Mouse (Mus musculus) lung, embryonic 16.5 days (tissue): ENCODE data around the gene Prm1. TPM values are rescaled to one million over a fixed set of nuclear protein-coding genes. Genes with fewer than 3 reads are reported as not detected.
A peak's percentile ranks its signal among the peaks of the same experiment; 100 is the strongest.

ENCODE experiments used
- ATAC-seq: fragments of 200-750 bp; cut with Nextera tagmentation; 2 replicates; pipeline ENCODE4 v1.8.0; 2017; ENCODE audit warnings: low read depth, mild to moderate bottlenecking, moderate library complexity
- H3K27ac ChIP-seq: fragments of 300-500 bp; sonication (generic); 2 replicates; pipeline ENCODE4 v1.5.1; 2014; ENCODE audit warnings: mild to moderate bottlenecking, control low read depth, low read length
- H3K27me3 ChIP-seq: fragments of 300-500 bp; sonication (generic); 2 replicates; pipeline ENCODE4 v1.6.1; 2014; ENCODE audit warnings: low read depth, low read length, mixed read lengths; ENCODE audit not compliant: control insufficient read depth, insufficient read depth
- H3K36me3 ChIP-seq: fragments of 300-500 bp; sonication (generic); 2 replicates; pipeline ENCODE4 v1.6.1; 2014; ENCODE audit warnings: low read length; ENCODE audit not compliant: control insufficient read depth, insufficient read depth
- H3K4me1 ChIP-seq: fragments of 300-500 bp; sonication (generic); replicated peaks from 2 replicates; pipeline ENCODE4 v1.6.1; 2014; ENCODE audit warnings: low read length, mixed read lengths; ENCODE audit not compliant: control insufficient read depth, insufficient read depth
- H3K4me2 ChIP-seq: fragments of 300-500 bp; sonication (generic); 2 replicates; pipeline ENCODE4 v1.6.1; 2014; ENCODE audit warnings: low read depth, low read length, control low read depth
- H3K4me3 ChIP-seq: fragments of 300-500 bp; sonication (generic); 2 replicates; pipeline ENCODE4 v1.5.1; 2014; ENCODE audit warnings: mild to moderate bottlenecking, low read length, control low read depth
- H3K9ac ChIP-seq: fragments of 300-500 bp; sonication (generic); 2 replicates; pipeline ENCODE4 v1.6.1; 2014; ENCODE audit warnings: low read length, control low read depth
- H3K9me3 ChIP-seq: fragments of 300-500 bp; sonication (generic); 2 replicates; pipeline ENCODE4 v1.6.1; 2016; ENCODE audit warnings: low read length; ENCODE audit not compliant: control insufficient read depth
- WGBS: fragments of 180-500 bp; shearing (Covaris S2); extraction: QIAGEN DNeasy Blood & Tissue Kit; methylation state at CpG from one replicate; pipeline ENCODE4 v1.1.7; 2014; 5-methylcytosine and 5-hydroxymethylcytosine counted together
- polyA plus RNA-seq: library from polyadenylated mRNA; unstranded; fragments of >200 nt; fragmentation: Nextera tagmentation; extraction: Ambion mirVana; gene quantifications from 2 replicates; pipeline ENCODE4 v1.2.1, GENCODE M21; 2015

Prm1 gene
- polyA plus RNA-seq, 1 experiment from 2014 or later = not detected

DNA sequence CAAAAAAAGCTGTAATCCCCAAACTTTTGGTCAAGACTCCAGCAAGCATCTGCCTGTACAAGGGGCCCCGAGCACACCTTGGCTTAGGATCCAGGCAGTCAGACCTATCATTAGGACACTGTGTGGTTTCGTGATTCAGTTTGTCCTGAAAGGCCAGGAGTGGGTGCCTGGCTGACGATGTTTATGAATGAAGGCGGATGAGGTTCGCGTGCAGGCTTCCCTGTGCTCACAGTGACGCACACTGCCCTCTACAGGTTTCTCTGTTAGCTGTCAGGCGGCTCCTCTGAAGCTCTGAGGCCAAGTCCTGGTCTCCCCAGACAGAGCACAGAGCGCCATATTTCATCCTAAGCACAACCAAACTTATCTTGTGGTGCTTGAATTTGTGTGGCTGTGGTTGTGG lies 19.4 kb downstream of the Prm1 start:
- Histone ChIP-seq H3K27ac (peak overlapping the region; percentile 98), H3K27me3 (no peaks in the 10 kb centered on the region), H3K4me2 (peak overlapping the region; percentile 72), H3K4me1 (peaks cover 35% of the 10 kb centered on the region), H3K36me3 (no peaks in the 10 kb centered on the region), H3K9me3 (no peaks in the 10 kb centered on the region), H3K4me3 (peak overlapping the region; percentile 72), H3K9ac (peak overlapping the region; percentile 66)
- WGBS = 1% methylated on average over 9 of the region's 9 CpGs
- ATAC-seq = peak; percentile 32

DNA sequence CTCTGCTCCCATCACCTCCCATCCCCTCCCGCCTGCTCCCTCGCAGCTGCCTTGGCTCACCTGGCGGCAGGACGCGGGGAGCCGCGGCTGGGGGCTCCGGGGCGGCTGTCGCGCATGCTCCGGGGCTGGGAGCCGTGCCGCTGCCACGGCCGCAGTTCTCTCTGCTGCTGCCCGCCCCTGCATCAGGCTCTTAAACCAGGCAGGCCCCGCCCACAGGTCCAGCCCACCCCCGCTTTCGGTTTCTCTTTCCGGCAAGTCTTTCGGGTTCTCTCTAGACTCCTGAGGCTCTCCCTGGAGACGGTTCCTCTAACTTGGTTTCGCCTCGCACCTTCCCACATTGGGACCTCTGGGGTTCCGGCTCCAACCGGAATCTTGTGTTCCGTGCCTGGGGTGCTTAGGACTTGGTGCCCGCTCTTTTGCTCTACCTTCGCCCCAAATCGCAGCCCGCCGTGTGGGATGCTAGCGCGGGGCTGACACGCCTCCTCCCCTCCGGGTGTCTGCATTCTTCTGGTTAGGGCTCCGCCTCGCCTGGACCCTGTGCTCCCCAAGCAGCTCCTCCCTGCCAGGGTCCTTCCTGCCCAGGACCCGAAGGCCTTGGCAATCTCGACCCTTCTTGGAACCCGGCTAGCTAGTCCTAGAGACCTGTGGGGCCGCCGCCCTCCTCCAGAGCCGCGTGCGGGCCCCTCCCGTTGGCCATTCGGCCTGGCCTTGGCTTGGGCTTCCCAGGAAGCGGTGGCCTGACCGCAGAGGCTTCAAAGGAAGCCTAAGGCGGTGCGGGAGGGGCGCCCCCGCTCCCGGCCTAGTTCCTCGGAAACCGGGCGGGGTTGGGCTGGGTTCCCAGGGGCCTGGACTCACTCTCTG lies 20.0 kb downstream of the Prm1 start, which contains the start of gene Socs1:
TSS of gene Socs1 (minus strand) at position 166 of the 861 bp plus-strand sequence.
- peak within 1 kb of the TSS; percentile 98 for H3K27ac ChIP-seq
- peak within 1 kb of the TSS; percentile 72 for H3K4me2 ChIP-seq
- no peaks in the 10 kb centered on the region for H3K9me3 ChIP-seq
- peak; percentile 90 for ATAC-seq
- no peaks in the 10 kb centered on the region for H3K36me3 ChIP-seq
- H3K4me3 ChIP-seq = peak within 1 kb of the TSS; percentile 72
- H3K9ac ChIP-seq = peak within 1 kb of the TSS; percentile 66
- peaks cover 37% of the 10 kb centered on the region for H3K4me1 ChIP-seq
- WGBS = under 1% methylated on average over 56 of the region's 59 CpGs
- H3K27me3 ChIP-seq = no peaks in the 10 kb centered on the region

DNA sequence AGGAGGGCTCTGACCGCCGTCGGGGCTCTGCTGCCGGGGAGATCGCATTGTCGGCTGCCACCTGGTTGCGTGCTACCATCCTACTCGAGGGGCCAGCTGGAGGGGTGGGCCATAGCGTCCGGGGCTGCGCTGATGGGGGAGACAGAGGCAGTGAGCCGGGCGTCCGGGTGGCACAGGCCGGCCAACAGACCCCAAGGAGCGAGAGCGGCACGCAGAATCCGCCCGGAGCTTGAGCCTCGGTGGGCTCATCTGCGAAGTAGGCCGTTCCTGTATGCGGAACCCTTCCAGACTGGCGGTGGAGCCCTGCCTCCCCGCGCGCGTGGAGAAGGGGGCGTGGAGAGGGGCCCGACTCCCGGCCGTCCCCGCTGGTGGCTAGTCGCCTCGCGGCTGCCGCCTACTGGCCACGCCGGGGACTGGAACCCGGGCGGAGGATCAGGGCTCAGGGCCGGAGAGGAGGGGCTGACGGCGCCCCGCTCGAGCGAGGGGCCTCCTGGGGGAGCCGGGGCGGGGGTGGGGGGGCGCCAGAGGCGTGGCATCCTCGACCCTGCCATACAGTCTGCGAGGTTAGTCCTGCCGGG lies 20.8 kb downstream of the Prm1 start:
- Histone ChIP-seq H3K4me2 (peak overlapping the region; percentile 72), H3K36me3 (no peaks in the 10 kb centered on the region), H3K9me3 (no peaks in the 10 kb centered on the region), H3K4me3 (peak overlapping the region; percentile 72), H3K4me1 (peaks cover 42% of the 10 kb centered on the region), H3K27me3 (no peaks in the 10 kb centered on the region), H3K9ac (peak overlapping the region; percentile 66), H3K27ac (peak overlapping the region; percentile 98)
- ATAC-seq = peak; percentile 80
- 0% methylated on average over 53 of the region's 55 CpGs for WGBS

- Histone ChIP-seq H3K4me2 (peak overlapping the region; percentile 72), H3K9me3 (no peaks in the 10 kb centered on the region), H3K9ac (peak overlapping the region; percentile 66), H3K27ac (peak overlapping the region; percentile 98), H3K27me3 (no peaks in the 10 kb centered on the region), H3K4me3 (peak overlapping the region; percentile 72), H3K4me1 (peaks cover 42% of the 10 kb centered on the region), H3K36me3 (no peaks in the 10 kb centered on the region)
- WGBS = under 1% methylated on average over 79 of the region's 81 CpGs
- ATAC-seq = peak; percentile 1
These were observed 21.5 kb downstream of the Prm1 start for GRCm38 (mm10) chr16:10783883-10784792.

- no peak for ATAC-seq
- Histone ChIP-seq H3K36me3 (no peaks in the 10 kb centered on the region), H3K27ac (no peak overlapping the region), H3K4me2 (peak overlapping the region; percentile 72), H3K9me3 (no peaks in the 10 kb centered on the region), H3K9ac (peak overlapping the region; percentile 66), H3K27me3 (no peaks in the 10 kb centered on the region), H3K4me1 (peaks cover 42% of the 10 kb centered on the region), H3K4me3 (peak overlapping the region; percentile 72)
- WGBS = 41% methylated on average over 8 of the region's 8 CpGs
These were observed 22.2 kb downstream of the Prm1 start for GRCm38 (mm10) chr16:10783451-10783850.

DNA sequence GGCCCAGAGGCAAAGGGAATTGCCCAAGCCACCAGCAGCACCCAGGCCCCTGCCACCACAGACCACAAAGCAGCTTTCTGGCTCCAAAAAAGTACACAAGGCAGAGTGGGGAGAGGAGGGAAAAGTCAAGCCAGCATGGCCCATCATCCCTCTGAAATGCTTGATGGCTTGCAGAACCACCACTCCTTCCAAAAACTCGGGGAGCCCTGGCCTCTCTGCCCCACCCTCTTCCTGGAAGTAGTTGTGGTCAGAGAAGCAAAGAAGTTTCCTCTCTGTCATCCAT lies 22.5 kb downstream of the Prm1 start:
- Histone ChIP-seq H3K27me3 (no peaks in the 10 kb centered on the region), H3K9me3 (no peaks in the 10 kb centered on the region), H3K9ac (peak overlapping the region; percentile 32), H3K27ac (no peak overlapping the region), H3K4me2 (peak overlapping the region; percentile 72), H3K4me1 (peaks cover 42% of the 10 kb centered on the region), H3K4me3 (peak overlapping the region; percentile 72), H3K36me3 (no peaks in the 10 kb centered on the region)
- WGBS = 8% methylated on average over 1 of the region's 1 CpGs
- no peak for ATAC-seq

GRCm38 (mm10) chr16:10782377-10783151 lies 23.1 kb downstream of the Prm1 start:
- Histone ChIP-seq H3K4me2 (peak overlapping the region; percentile 72), H3K27me3 (no peaks in the 10 kb centered on the region), H3K9me3 (no peaks in the 10 kb centered on the region), H3K9ac (peak overlapping the region; percentile 32), H3K27ac (peak overlapping the region; percentile 6; the same call in 1 of the 2 replicates), H3K4me3 (peak overlapping the region; percentile 72), H3K4me1 (peaks cover 42% of the 10 kb centered on the region), H3K36me3 (no peaks in the 10 kb centered on the region)
- 36% methylated on average over 6 of the region's 6 CpGs for WGBS
- no peak for ATAC-seq

DNA sequence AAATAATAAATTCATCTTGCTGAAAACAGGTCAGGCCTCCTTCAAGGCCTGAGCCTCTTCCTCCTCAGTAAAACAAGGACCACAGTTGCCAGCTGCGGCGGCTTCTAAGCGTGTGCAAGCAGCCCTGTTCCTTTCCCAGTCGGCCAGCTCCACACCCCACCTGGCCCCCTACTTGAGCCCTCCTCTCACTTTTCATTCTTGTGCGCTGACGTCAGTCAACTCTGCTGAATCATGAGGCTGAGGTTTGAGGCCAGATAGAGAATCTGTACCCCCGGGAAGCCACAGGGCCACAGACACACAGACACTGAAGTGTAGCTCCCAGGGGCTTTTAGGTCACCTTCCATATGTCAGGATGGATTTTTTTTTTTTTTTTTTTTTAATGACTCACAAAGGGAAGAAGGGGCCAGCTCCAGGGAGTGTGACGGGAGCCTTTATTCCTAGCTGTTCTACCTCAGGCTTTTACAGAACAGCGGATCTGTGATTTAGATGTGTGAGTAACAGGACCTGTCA lies 23.7 kb downstream of the Prm1 start:
- Histone ChIP-seq H3K4me3 (no peak overlapping the region), H3K9ac (no peak overlapping the region), H3K36me3 (no peaks in the 10 kb centered on the region), H3K27ac (peak overlapping the region; percentile 6; the same call in 1 of the 2 replicates), H3K4me2 (peak overlapping the region; percentile 72; the same call in 1 of the 2 replicates), H3K4me1 (peaks cover 37% of the 10 kb centered on the region), H3K9me3 (no peaks in the 10 kb centered on the region), H3K27me3 (no peaks in the 10 kb centered on the region)
- WGBS = 38% methylated on average over 9 of the region's 9 CpGs
- ATAC-seq = no peak
